Mouse (Mus musculus): ENCODE measurements around the gene Gm49342.
"Not testable (repeated sequence)": the region's sequence is repeated elsewhere in the genome, so short reads cannot be mapped to it uniquely, and the experiment has no call there.

The Gm49342 gene

DNA sequence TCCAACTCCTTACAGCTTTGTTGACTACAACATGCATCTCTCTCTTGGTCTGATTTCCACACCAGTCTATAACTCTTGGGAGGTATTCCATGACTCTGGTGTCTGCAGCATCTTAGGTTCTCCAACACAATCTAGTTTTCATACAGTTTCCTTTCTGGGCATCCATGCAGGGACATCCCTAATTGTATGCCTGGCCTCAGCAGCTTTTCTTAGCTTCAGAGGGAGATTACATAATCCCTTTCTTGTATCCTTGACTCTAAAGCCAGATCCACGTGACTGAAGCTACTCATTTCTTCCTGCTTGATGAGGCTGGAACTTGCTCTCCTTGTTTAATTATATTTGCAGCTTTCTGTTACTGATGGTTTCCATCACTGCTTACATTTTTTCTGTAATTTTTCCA lies 7.7 kb upstream of the Gm49342 start:
- DNase-seq (ENCODE audit: low read depth, low spot score), result no peak

- DNase-seq (ENCODE audit: low read depth, low spot score), result no peak
These were observed 6.0 kb upstream of the Gm49342 start for GRCm38 (mm10) chr14:50938119-50938908.

DNA sequence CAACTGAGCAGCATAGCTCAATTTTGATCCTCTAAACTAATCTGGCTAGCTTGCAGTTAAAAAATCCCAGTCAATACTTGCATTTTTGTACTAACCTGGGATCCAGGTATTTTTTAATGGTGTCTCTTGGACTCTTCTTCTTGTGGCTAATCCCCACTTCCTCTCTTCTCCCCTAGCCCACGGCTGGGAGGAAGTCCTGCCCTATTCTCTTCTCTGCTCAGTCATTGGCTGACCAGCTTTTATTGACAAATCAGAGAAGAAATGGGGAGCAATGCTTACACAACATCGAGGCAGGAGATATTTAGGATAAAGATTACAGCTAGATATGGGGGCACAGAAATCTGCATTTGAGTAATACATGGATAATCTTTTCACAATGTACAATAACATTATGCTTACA lies 5.4 kb upstream of the Gm49342 start:
- no peak for DNase-seq (ENCODE audit: low read depth, low spot score)

DNA sequence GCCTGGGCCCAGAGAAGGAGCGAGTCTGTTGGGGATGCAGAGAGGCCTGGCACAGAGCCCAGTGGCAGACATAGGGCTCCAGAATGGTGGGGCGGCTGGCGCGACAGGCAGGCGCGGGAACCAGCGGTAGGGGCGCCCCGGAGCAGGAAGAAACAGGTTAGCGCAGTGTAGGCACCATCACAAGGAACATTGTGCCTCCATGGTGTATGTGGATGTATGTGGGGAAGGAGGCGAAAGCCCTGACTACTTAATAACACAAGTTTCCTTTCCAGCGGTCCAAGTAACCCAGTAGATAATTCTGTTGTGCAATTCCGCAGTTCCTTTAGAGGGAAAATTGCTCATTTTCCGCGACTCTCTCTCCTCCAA lies 334 bp downstream of the Gm49342 start:
- DNase-seq (ENCODE audit: low read depth, low spot score), result not testable (repeated sequence)

DNA sequence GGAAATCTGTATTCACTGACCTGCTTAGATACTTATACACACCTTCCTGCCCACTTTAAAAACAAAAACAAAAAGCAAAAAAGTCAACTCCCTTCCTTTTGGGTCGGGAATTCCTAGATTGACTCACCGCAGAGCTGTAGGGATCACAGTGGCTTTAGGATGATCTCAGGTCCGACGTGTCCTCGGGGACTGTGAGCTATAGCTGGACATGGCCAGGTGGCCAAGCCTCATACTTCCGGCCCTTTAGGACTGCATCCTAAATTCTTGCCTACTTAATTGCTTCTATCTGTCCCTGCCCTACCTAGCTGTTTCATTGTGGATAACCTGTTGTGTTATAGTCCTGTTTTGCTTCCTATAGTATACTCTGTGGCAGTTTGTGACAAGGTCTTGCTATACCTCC lies 764 bp downstream of the Gm49342 start:
- DNase-seq (ENCODE audit: low read depth, low spot score), result not testable (repeated sequence)

DNA sequence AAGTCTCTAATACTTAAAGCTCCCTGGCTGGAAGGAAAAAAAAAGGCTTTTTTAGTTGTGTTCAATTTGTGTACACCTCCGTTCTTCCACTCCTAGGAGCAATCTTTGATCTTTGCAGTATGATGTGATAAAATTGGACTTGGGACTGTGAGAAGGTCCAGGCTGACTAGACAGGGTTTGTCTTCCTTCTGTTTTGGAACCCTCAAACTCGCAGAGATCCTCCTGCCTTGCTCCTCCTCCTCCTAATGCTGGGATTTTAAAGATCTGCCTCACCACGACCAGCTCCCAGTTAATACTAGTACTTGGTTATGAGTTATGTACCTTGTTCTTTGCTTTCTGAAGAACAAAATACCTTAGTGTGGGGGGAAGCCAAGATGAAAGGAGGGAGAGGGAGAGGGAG lies 1.2 kb downstream of the Gm49342 start:
- not testable (repeated sequence) for DNase-seq (ENCODE audit: low read depth, low spot score)

GRCm38 (mm10) chr14:50955487-50955886 lies 11.2 kb downstream of the Gm49342 start:
- DNase-seq (ENCODE audit: low read depth, low spot score), result no peak

GRCm38 (mm10) chr14:50955942-50956508 lies 11.7 kb downstream of the Gm49342 start, which contains the start of gene Pnp2:
Gene Pnp2, plus strand, starts transcription at chr14:50955992.
- not testable (repeated sequence) for DNase-seq (ENCODE audit: low read depth, low spot score)

- not testable (repeated sequence) for DNase-seq (ENCODE audit: low read depth, low spot score)
These were observed 12.4 kb downstream of the Gm49342 start for GRCm38 (mm10) chr14:50956724-50957123.

- not testable (repeated sequence) for DNase-seq (ENCODE audit: low read depth, low spot score)
These were observed 12.8 kb downstream of the Gm49342 start for GRCm38 (mm10) chr14:50957146-50957545.

DNA sequence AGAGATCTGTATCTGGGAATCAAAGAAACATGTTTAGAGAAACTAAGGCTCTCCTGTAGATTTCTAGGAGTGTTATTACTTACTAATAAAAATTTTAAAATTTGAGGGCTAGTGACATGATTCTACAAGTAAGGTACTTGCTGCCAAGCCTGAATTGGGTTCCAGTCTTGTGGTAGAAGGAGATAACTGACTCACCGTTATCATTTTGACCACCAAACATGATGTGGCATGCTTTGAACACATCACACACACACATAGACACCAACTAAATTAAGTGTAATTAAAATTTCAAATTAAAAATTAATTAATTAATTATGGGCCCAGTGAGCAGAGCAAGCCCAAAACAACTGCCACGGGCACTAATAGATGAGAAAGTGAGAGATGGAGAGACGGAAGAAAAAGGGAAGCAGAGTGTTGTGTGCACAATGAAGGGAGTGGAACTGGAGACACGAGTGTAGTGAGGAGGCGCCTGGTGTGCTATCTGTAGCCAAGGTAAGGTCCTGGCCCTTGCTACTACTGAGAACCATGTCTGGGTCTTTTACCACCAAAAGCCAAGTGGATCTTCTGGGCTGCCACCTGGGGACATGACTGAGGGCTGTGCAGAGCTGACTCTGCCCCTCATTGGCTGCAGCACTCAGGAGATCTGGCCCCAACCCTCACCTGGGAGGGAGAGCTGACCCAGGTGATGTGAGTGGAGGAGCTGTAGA lies 14.1 kb downstream of the Gm49342 start:
- DNase-seq (ENCODE audit: low read depth, low spot score), result not testable (repeated sequence)

- no peak for DNase-seq (ENCODE audit: low read depth, low spot score)
These were observed 24.1 kb downstream of the Gm49342 start for GRCm38 (mm10) chr14:50968216-50968980.

DNA sequence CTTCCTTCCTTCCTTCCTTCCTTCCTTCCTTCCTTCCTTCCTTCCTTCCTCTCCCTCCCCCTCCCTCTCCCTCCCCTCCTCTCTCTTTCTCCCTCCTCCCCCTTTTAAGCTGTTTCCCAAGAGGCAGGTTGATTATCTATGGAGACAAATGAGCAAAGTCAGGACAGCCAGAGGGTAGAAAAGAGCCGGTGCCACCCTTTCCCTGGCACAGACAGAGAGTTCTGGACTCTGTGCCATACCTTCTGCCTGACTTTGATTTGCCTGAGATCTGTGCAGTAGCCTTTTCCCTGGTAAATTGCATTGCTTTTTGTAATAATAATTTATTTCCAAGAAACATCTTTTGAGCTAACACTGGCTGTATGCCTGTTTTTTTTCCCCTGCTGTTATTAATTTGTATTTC lies 24.7 kb downstream of the Gm49342 start:
- DNase-seq (ENCODE audit: low read depth, low spot score), result no peak

DNA sequence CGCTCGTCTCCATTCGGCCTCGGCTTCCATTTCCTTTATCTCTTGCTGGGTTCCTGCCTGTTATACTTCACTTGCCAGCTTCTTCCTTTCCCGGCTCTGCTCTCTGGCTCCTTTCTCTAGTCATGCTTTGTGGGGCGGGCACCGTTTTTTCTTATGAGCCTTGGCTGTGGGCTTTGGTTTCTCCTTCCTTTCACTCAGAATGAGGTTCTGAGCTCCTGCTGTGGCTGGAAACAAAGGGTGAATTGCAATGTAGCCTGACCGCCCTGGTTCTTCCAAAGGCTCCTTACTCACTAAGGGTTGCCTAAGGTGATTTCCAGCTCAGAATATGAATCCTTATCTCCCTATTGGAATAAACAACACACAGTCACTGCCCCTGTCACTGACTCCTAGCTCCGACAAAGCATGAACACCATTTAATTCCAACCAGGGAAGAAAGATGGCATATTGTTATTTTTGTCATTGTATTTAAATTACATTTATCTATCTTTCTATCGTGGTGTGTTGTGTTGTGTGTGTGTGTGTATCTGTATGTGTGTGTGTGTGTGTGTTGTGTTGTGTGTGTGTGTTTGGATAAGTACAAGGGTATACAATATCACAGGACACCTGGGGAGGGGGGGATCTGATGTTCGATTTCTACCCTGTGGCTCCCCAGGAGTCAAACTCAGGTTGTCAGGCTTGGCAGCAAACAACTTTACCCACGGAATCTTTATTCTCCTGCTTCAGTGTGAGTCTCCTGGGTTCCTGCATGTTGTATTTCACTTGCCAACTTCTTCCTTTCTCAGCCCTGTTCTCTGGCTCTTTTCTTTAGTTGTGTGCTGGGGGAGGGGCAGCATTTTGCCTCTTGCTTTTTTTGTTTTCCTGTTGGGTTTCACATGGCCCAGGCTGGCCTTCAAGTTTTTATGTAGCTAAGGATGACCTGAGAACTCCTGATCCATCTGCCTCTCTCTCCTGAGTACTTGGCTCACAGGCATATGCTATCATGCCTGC lies 25.5 kb downstream of the Gm49342 start:
- no peak for DNase-seq (ENCODE audit: low read depth, low spot score)

GRCm38 (mm10) chr14:50970822-50971221 lies 26.5 kb downstream of the Gm49342 start:
- DNase-seq (ENCODE audit: low read depth, low spot score), result no peak

DNA sequence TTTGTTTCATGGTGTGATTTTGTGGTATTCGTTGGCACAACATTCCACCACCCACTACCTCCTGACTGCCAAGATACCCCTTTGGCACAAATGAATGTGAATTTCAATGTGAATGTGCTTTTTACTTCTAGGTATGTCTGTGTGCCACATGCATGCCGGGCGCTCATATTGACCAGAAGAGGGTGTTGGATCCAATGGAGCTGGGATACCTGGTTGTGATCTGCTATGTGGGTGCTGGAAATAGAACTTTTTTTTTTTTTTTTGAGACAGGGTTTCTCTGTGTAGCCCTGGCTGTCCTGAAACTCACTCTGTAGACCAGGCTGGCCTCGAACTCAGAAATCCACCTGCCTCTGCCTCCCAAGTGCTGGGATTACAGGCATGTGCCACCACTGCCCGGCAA lies 28.7 kb downstream of the Gm49342 start:
- DNase-seq (ENCODE audit: low read depth, low spot score), result not testable (repeated sequence)

DNA sequence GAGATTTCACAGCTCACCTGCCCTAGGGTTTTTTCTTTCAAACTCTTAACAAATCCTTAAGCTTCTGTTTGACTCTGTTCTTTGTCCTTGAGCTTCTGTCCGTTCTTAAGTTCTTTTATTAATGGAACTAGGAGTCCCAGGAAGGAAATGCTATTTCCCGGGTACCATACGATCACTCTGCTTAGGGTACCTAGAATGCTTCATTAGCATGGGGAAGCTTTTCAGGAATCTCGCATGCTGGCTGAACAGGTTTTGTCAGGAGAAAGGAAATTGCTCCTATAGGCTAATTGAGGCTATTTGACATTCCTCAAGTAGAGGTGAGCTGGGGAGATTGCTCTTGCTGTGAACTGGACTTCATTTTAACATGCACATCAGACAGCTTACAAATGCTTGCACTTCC lies 29.4 kb downstream of the Gm49342 start:
- DNase-seq (ENCODE audit: low read depth, low spot score), result no peak

- DNase-seq (ENCODE audit: low read depth, low spot score), result no peak
These were observed 30.7 kb downstream of the Gm49342 start for GRCm38 (mm10) chr14:50975001-50975400.

- no peak for DNase-seq (ENCODE audit: low read depth, low spot score)
These were observed 32.4 kb downstream of the Gm49342 start for GRCm38 (mm10) chr14:50976674-50977073.

DNA sequence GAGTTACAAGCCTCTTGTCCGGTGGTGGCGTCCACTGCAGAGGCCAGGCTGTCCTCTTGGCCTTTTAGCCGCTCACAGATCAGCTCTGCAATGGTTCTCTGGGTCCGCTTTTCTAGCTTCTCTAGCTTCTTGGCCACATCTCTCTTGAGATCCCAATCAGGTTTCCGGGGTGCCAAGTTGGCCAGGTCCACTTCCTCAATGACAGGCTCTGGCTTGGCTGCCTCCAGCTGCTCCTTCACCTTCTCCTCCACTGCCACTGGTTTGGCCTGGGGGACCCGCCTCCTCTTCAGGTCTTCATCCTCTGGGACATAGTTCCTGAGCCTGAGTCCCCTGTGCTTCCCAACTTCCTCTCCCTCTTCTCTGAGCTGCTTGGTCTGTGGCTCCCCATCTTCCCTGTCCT lies 34.1 kb downstream of the Gm49342 start:
- not testable (repeated sequence) for DNase-seq (ENCODE audit: low read depth, low spot score)

GRCm38 (mm10) chr14:50979631-50980030 lies 35.3 kb downstream of the Gm49342 start:
- no peak for DNase-seq (ENCODE audit: low read depth, low spot score)

Data from brain, embryonic 18.5 days (tissue).